Mouse (Mus musculus) neural tube, embryonic 12.5 days (tissue): ENCODE measurements around the gene Gm20431. TPM values are rescaled to one million over a fixed set of nuclear protein-coding genes. Genes with fewer than 3 reads are reported as not detected.
A peak's percentile ranks its signal among the peaks of the same experiment; 100 is the strongest.

Experiments used
- ATAC-seq: fragments of 200-750 bp; cut with Nextera tagmentation; 2 replicates; pipeline ENCODE4 v1.8.0; 2017; ENCODE audit warnings: low read depth, mild to moderate bottlenecking, moderate TSS enrichment, moderate library complexity; ENCODE audit not compliant: low FRiP score
- H3K27ac ChIP-seq: fragments of 300-500 bp; sonication (generic); 2 replicates; pipeline ENCODE4 v1.5.1; 2016
- H3K27me3 ChIP-seq: fragments of 300-500 bp; sonication (generic); replicated peaks from 2 replicates; pipeline ENCODE4 v1.6.1; 2016; ENCODE audit warnings: mild to moderate bottlenecking
- H3K36me3 ChIP-seq: fragments of 300-500 bp; sonication (generic); 2 replicates; pipeline ENCODE4 v1.6.1; 2016; ENCODE audit warnings: mild to moderate bottlenecking
- H3K4me1 ChIP-seq: fragments of 300-500 bp; sonication (generic); 2 replicates; pipeline ENCODE4 v1.6.1; 2016
- H3K4me2 ChIP-seq: fragments of 300-500 bp; sonication (generic); replicated peaks from 2 replicates; pipeline ENCODE4 v1.6.1; 2016; ENCODE audit warnings: mild to moderate bottlenecking
- H3K4me3 ChIP-seq: fragments of 300-500 bp; sonication (generic); 2 replicates; pipeline ENCODE4 v1.5.1; 2016
- H3K9ac ChIP-seq: fragments of 300-500 bp; sonication (generic); 2 replicates; pipeline ENCODE4 v1.6.1; 2016; ENCODE audit warnings: mild to moderate bottlenecking
- H3K9me3 ChIP-seq: fragments of 300-500 bp; sonication (generic); 2 replicates; pipeline ENCODE4 v1.6.1; 2016; ENCODE audit warnings: mild to moderate bottlenecking
- WGBS: fragments of 180-500 bp; shearing (Covaris S2); methylation state at CpG from one replicate; pipeline ENCODE4 v1.1.7; 2016; 5-methylcytosine and 5-hydroxymethylcytosine counted together
- microRNA-seq: library from miRNA; unstranded; fragments of <30 nt; microRNA quantifications from one replicate; pipeline ENCODE4, GENCODE M21; 2017
- polyA plus RNA-seq: library from polyadenylated mRNA; unstranded; fragments of >200 nt; fragmentation: Nextera tagmentation; extraction: Ambion mirVana; gene quantifications from 2 replicates; pipeline ENCODE4 v1.2.1, GENCODE M21; 2016

Gene Gm20431
- polyA plus RNA-seq, 1 experiment from 2014 or later: 12.8 TPM

GRCm38 (mm10) chr2:167568112-167568511 lies 93.2 kb downstream of the Gm20431 start:
- 80% methylated on average over 9 of the region's 9 CpGs for WGBS
- H3K36me3 ChIP-seq: no peaks in the 10 kb centered on the region
- no peak for ATAC-seq
- H3K4me3 ChIP-seq: no peak overlapping the region
- H3K27me3 ChIP-seq: no peaks in the 10 kb centered on the region
- H3K9me3 ChIP-seq: no peaks in the 10 kb centered on the region
- H3K4me1 ChIP-seq: peaks cover 26% of the 10 kb centered on the region
- no peak overlapping the region for H3K27ac ChIP-seq
- H3K9ac ChIP-seq: no peak overlapping the region
- no peak overlapping the region for H3K4me2 ChIP-seq

GRCm38 (mm10) chr2:167565682-167566081 lies 95.6 kb downstream of the Gm20431 start:
- Histone ChIP-seq H3K27me3 (no peaks in the 10 kb centered on the region), H3K27ac (no peak overlapping the region), H3K9me3 (no peaks in the 10 kb centered on the region), H3K4me3 (no peak overlapping the region), H3K4me1 (peaks cover 32% of the 10 kb centered on the region), H3K36me3 (no peaks in the 10 kb centered on the region), H3K9ac (no peak overlapping the region), H3K4me2 (peak overlapping the region; percentile 45)
- WGBS: 19% methylated on average over 19 of the region's 19 CpGs
- no peak for ATAC-seq

- Histone ChIP-seq H3K4me2 (peak overlapping the region; percentile 45; the same call in 1 of the 2 replicates), H3K27ac (no peak overlapping the region), H3K27me3 (no peaks in the 10 kb centered on the region), H3K36me3 (no peaks in the 10 kb centered on the region), H3K9me3 (no peaks in the 10 kb centered on the region), H3K9ac (no peak overlapping the region), H3K4me1 (peaks cover 35% of the 10 kb centered on the region), H3K4me3 (no peak overlapping the region)
- 69% methylated on average over 3 of the region's 3 CpGs for WGBS
- ATAC-seq: no peak
These were observed 96.0 kb downstream of the Gm20431 start for GRCm38 (mm10) chr2:167565312-167565656.

- 77% methylated on average over 13 of the region's 13 CpGs for WGBS
- Histone ChIP-seq H3K27me3 (no peaks in the 10 kb centered on the region; the same call in 1 of the 2 replicates), H3K9ac (no peak overlapping the region), H3K36me3 (no peaks in the 10 kb centered on the region), H3K4me3 (no peak overlapping the region), H3K4me1 (peaks cover 40% of the 10 kb centered on the region), H3K27ac (no peak overlapping the region; the same call in 1 of the 2 replicates), H3K4me2 (no peak overlapping the region), H3K9me3 (no peaks in the 10 kb centered on the region)
- ATAC-seq: no peak
These were observed 96.6 kb downstream of the Gm20431 start for GRCm38 (mm10) chr2:167564551-167565311.

GRCm38 (mm10) chr2:167563703-167564102 lies 97.6 kb downstream of the Gm20431 start:
- ATAC-seq: peak; percentile 27; the same call in 1 of the 2 replicates
- 0 out of 2 replicates have a peak overlapping the region, but pooled peaks have one; percentile 5 for H3K4me2 ChIP-seq
- WGBS: 45% methylated on average over 12 of the region's 12 CpGs

GRCm38 (mm10) chr2:167563035-167563434 lies 98.3 kb downstream of the Gm20431 start:
- 64% methylated on average over 5 of the region's 5 CpGs for WGBS
- no peak for ATAC-seq
- Histone ChIP-seq H3K4me1 (peaks cover 46% of the 10 kb centered on the region), H3K4me3 (no peak overlapping the region), H3K27ac (no peak overlapping the region), H3K36me3 (no peaks in the 10 kb centered on the region), H3K27me3 (peaks cover 4% of the 10 kb centered on the region; the same call in 1 of the 2 replicates), H3K9ac (no peak overlapping the region), H3K9me3 (no peaks in the 10 kb centered on the region), H3K4me2 (no peak overlapping the region)

More at GRCm38 (mm10) chr2:167563703-167564102, 97.6 kb downstream of the Gm20431 start:
- Histone ChIP-seq H3K36me3 (no peaks in the 10 kb centered on the region), H3K27me3 (peaks cover 4% of the 10 kb centered on the region; the same call in 1 of the 2 replicates), H3K27ac (no peak overlapping the region), H3K4me1 (peaks cover 46% of the 10 kb centered on the region), H3K4me3 (no peak overlapping the region), H3K9ac (no peak overlapping the region), H3K9me3 (no peaks in the 10 kb centered on the region)

GRCm38 (mm10) chr2:167562101-167562500 lies 99.2 kb downstream of the Gm20431 start:
- 34% methylated on average over 8 of the region's 8 CpGs for WGBS
- Histone ChIP-seq H3K4me3 (no peak overlapping the region), H3K27ac (no peak overlapping the region), H3K4me2 (no peak overlapping the region), H3K27me3 (peaks cover 4% of the 10 kb centered on the region; the same call in 1 of the 2 replicates), H3K9ac (no peak overlapping the region), H3K9me3 (no peaks in the 10 kb centered on the region), H3K4me1 (peaks cover 46% of the 10 kb centered on the region), H3K36me3 (no peaks in the 10 kb centered on the region)
- no peak for ATAC-seq

GRCm38 (mm10) chr2:167559413-167559812 lies 101.9 kb downstream of the Gm20431 start:
- Histone ChIP-seq H3K9me3 (no peaks in the 10 kb centered on the region), H3K9ac (peak overlapping the region; percentile 45), H3K27ac (no peak overlapping the region), H3K27me3 (peaks cover 4% of the 10 kb centered on the region; the same call in 1 of the 2 replicates), H3K36me3 (no peaks in the 10 kb centered on the region), H3K4me3 (peak overlapping the region; percentile 20; the same call in 1 of the 2 replicates), H3K4me1 (peaks cover 32% of the 10 kb centered on the region), H3K4me2 (peak overlapping the region; percentile 57)
- ATAC-seq: peak; percentile 52
- WGBS: 9% methylated on average over 27 of the region's 27 CpGs

Small RNAs within 50 kb of the gene (microRNA-seq; reads per million reads assigned to microRNA genes)
- gene Gm22355: not detected

Other genes starting within 250 kb of the Gm20431 start
- gene Slc9a8, start 239.8 kb downstream of the Gm20431 start, polyA plus RNA-seq: 23.5 and 23.7 TPM in 2 replicates
- 130 and 134 TPM in 2 replicates for gene Rnf114, start 168.9 kb downstream of the Gm20431 start, polyA plus RNA-seq
- gene Spata2, start 168.6 kb downstream of the Gm20431 start, polyA plus RNA-seq: 24.2 and 25.7 TPM in 2 replicates
- gene Snai1, start 123.3 kb downstream of the Gm20431 start, polyA plus RNA-seq: 21.7 and 23.2 TPM in 2 replicates
- gene Ube2v1, start 29.4 kb downstream of the Gm20431 start, polyA plus RNA-seq: 315 and 326 TPM in 2 replicates
- gene Cebpb, start 27.4 kb upstream of the Gm20431 start, polyA plus RNA-seq: 3.4 and 3.6 TPM in 2 replicates
- gene Tmem189, start 28.3 kb upstream of the Gm20431 start, polyA plus RNA-seq: 42.0 and 45.2 TPM in 2 replicates